Mouse (Mus musculus): ENCODE measurements around the gene Runx1. TPM values are rescaled to one million over a fixed set of nuclear protein-coding genes. Genes with fewer than 3 reads are reported as not detected.
A peak's percentile ranks its signal among the peaks of the same experiment; 100 is the strongest.

Runx1 gene
- polyA plus RNA-seq, 1 experiment from 2014 or later: 2.7 TPM

DNA sequence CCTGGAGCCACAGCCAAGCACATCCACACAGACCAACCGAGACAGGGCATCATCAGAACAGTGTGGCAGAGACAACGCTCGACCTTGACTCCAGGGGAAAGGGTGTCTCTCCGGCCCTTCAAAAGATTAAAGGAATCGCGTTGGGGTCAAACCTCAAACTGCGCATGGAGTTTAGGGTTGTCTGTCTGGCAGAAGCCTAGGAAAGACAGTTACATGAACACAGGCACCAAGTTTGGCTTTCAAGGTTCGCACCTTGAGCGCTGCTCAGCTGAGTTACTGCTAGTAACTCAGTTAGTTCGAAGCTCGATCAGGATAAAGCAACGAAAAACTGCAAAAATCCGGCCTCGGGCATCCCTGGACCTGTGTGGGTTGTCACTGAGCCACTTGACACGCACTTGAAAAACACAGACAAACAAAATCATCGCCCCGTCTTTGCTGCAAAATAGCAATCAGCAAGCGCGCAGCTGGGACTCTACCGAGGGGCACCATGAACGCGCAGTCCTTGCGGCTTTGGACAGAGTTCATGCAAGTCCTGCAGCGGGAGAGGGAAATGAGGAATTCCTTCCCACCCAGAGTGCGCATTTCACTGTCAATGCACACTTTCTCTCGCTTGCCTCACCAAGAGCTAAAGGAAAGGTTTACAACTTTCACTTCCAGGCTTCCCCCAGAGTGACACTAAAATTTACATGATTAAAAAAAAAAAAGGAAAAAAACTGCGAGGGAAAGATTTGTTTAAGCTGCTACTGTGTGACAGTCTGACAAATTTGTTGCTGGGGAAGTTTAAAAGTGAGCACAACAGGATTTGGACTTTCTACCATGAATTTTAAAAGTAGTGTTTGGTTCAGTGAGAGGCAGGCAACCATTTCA is 126.2 kb downstream of the Runx1 start:
- Histone ChIP-seq H3K27ac (no peak overlapping the region), H3K27me3 (peaks cover 82% of the 10 kb centered on the region), H3K36me3 (replicated peaks) (no peaks in the 10 kb centered on the region), H3K9me3 (no peaks in the 10 kb centered on the region), H3K4me2 (peak overlapping the region; percentile 8; the same call in 1 of the 2 replicates), H3K4me1 (peaks cover 42% of the 10 kb centered on the region), H3K4me3 (replicated peaks) (no peak overlapping the region), H3K9ac (no peak overlapping the region)
- WGBS: 3% methylated on average over 27 of the region's 27 CpGs
- ATAC-seq (ENCODE audit: low FRiP score): no peak

DNA sequence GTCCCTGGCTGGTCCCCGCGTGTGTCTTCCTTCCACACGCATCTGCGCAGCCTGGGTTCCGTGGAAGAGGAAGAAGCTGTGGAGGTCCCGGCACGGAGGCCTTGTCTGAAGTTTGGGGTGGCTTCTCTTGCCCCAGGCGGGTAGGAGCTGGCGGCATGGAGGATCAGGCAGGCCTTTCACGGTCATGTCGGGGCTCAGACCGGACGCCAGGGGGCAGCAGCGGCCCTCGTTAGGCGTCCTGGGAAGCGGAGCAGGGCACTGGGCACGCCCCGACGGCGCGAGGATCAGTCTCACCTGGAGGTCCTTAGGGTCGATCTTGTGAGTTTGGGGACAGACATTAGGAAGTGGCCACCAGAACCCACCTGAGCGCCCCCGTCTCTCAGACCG is 127.3 kb downstream of the Runx1 start:
- Histone ChIP-seq H3K9me3 (no peaks in the 10 kb centered on the region), H3K27ac (no peak overlapping the region), H3K27me3 (peaks cover 86% of the 10 kb centered on the region), H3K4me2 (peak overlapping the region; percentile 98), H3K9ac (peak overlapping the region; percentile 33; the same call in 1 of the 2 replicates), H3K4me1 (peaks cover 42% of the 10 kb centered on the region), H3K4me3 (replicated peaks) (peak overlapping the region; percentile 47), H3K36me3 (replicated peaks) (no peaks in the 10 kb centered on the region)
- ATAC-seq (ENCODE audit: low FRiP score): peak; percentile 78
- WGBS: under 1% methylated on average over 26 of the region's 26 CpGs

DNA sequence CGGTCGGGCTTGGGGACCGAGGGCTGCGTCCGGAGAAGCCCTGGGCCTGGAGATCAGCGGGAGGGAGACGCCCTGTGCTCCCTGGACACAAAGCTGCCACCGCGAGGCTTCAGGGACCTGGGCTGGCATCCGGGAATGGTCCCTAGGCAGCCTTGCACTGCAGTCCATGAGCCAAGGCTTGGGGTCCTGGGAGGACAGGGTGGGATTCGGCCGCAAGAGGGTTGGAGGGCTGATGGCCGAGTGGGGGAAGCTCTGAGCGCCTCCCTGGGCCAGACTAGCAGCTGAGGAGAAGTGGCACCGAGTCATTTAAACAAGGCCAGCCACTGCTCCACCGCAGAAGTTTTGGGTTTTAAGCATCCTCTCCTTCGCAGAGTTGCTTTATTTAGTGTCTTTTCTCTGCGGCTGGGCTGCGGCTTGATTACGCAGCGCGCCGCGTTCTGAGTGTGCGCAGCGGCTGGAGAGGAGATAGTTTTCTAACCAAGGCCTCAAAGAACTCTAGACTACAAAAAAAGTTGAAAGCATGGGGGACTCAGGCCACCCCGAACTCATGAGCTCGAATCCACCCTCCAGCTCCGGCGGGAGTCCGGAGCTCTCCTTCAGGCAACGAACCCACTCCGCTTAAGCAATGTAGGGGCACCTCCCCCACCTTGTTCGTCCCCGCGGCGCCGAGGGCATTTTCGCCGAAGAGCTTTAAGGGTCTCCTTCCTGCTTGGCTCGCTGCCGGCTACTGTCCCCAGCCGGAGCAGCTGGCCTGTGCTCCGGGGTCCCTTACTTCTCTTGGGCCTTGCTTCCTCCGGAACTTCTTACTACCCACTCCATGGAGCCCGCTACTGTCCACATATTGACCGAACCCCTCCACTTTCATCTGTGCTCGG is 128.0 kb downstream of the Runx1 start:
- Histone ChIP-seq H3K9ac (peak overlapping the region; percentile 33), H3K4me1 (peaks cover 42% of the 10 kb centered on the region), H3K27ac (0 out of 2 replicates have a peak overlapping the region, but pooled peaks have one; percentile 5), H3K9me3 (no peaks in the 10 kb centered on the region), H3K27me3 (peaks cover 86% of the 10 kb centered on the region), H3K4me2 (peak overlapping the region; percentile 98), H3K4me3 (replicated peaks) (peak overlapping the region; percentile 47), H3K36me3 (replicated peaks) (no peaks in the 10 kb centered on the region)
- WGBS: under 1% methylated on average over 48 of the region's 48 CpGs
- ATAC-seq (ENCODE audit: low FRiP score): peak; percentile 44

DNA sequence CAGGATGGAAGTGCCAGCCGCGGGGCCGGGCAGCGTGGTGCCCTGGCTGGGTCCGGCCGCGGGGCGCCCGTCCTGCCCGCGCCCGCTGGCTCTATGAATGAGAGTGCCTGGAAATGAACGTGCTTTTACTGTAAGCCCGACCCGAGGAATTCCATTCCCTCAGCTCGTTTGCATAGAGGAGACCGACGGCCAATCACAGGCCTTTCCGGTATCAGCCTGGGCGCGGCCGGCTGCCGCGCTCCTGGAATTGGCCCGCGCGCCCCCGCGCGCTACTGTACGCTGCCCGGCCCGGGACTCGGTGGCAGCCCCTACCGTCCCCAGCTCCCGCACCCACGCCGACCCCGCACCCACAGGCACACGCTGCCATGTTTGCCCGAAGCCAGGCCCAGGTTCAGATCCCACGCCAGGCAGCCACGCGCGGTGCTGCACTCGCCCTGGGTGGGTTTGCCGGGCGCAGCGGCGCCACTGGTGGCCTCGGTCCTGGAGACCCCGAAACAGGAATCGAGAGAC is 128.7 kb downstream of the Runx1 start:
- WGBS: under 1% methylated on average over 53 of the region's 53 CpGs
- H3K4me3 ChIP-seq (replicated peaks): peak overlapping the region; percentile 47
- H3K36me3 ChIP-seq (replicated peaks): no peaks in the 10 kb centered on the region
- H3K9ac ChIP-seq: peak overlapping the region; percentile 33
- ATAC-seq (ENCODE audit: low FRiP score): peak; percentile 91
- H3K4me2 ChIP-seq: peak overlapping the region; percentile 98
- peaks cover 91% of the 10 kb centered on the region for H3K27me3 ChIP-seq
- H3K9me3 ChIP-seq: no peaks in the 10 kb centered on the region
- 0 out of 2 replicates have a peak overlapping the region, but pooled peaks have one; percentile 5 for H3K27ac ChIP-seq
- peaks cover 42% of the 10 kb centered on the region for H3K4me1 ChIP-seq

DNA sequence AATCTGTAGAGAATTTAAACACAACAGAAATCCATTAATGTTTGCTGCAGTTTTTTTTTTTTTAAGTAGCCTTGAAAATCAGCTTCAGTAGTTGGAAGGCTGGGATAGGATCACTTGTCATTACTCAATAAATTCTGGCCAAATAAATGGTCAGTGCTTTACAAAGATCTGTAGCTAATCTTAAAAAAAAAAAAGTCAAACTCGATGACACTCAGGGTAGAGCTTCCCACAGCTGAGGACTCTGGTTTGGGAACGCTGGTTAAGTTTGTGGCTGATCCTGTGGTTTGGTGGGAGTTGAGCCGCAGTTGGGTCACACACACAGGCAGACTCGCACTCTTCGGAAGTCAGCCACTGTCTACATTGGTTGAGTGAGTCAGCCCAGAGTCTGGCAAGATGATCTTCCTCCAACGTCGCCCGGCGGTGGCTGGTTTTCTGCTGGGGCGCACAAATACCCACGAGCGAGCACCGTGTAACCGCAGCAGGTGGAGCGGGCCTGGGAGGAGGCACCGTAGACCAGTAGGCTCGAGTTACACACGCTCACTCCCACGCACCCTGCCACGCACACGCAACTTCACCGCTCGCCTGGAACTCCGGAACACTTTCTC is 129.4 kb downstream of the Runx1 start:
- H3K4me3 ChIP-seq (replicated peaks): peak overlapping the region; percentile 47
- no peaks in the 10 kb centered on the region for H3K9me3 ChIP-seq
- peaks cover 90% of the 10 kb centered on the region for H3K27me3 ChIP-seq
- H3K27ac ChIP-seq: no peak overlapping the region
- peak overlapping the region; percentile 98 for H3K4me2 ChIP-seq
- ATAC-seq (ENCODE audit: low FRiP score): no peak
- no peaks in the 10 kb centered on the region for H3K36me3 ChIP-seq (replicated peaks)
- H3K4me1 ChIP-seq: peaks cover 42% of the 10 kb centered on the region
- no peak overlapping the region for H3K9ac ChIP-seq
- under 1% methylated on average over 24 of the region's 24 CpGs for WGBS

DNA sequence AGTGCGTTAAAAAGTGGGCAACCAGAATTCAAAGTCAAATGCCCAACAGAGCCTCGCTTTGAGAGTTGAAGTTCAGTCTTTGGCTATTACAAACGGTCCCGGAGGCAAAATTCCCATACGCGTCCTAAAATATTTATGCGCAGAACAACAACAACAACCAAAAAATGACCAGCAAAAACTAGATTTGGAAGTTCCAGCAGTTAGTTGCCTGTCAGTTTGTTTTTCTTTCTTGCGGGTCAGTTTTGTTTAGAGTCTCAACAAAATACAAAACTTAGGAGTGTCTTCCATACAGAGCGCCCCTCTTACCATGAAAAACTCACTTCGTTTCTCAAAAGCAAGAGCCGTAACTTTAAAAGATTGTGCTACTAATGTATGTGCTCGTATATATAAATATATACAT is 130.0 kb downstream of the Runx1 start:
- Histone ChIP-seq H3K4me3 (replicated peaks) (peak overlapping the region; percentile 31), H3K27ac (no peak overlapping the region), H3K36me3 (replicated peaks) (no peaks in the 10 kb centered on the region), H3K9me3 (no peaks in the 10 kb centered on the region), H3K4me2 (peak overlapping the region; percentile 40; the same call in 1 of the 2 replicates), H3K9ac (no peak overlapping the region), H3K4me1 (peaks cover 42% of the 10 kb centered on the region), H3K27me3 (peaks cover 92% of the 10 kb centered on the region)
- ATAC-seq (ENCODE audit: low FRiP score): no peak
- WGBS: 8% methylated on average over 12 of the region's 12 CpGs

DNA sequence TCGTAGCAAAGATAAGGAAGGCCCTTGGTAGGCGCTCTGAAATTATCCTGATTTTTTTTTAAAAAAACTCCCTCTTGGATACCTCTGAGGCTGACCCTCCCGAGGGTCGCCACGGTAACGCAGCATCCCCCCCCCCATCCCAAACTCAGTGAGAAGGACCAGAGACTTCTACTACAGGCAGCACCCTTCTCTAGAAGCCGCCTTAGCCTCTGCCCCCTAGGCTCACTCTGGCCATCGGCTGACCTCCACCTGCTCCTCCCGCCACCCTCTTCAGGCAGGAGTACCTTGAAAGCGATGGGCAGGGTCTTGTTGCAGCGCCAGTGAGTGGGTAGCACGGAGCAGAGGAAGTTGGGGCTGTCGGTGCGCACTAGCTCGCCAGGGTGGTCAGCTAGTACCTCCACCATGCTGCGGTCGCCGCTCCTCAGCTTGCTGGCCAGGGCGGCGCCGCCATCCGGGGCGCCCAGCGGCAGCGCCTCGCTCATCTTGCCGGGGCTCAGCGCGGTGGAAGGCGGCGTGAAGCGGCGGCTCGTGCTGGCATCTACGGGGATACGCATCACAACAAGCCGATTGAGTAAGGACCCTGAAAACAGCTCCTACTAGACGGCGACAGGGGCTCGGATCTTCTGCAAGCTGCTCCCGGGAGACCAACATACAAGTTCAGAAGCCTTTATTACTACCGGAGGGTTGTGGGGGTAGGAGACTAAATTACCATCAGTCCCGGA is 130.6 kb downstream of the Runx1 start:
- WGBS: under 1% methylated on average over 43 of the region's 43 CpGs
- Histone ChIP-seq H3K27me3 (peaks cover 92% of the 10 kb centered on the region), H3K36me3 (replicated peaks) (no peaks in the 10 kb centered on the region), H3K4me2 (peak overlapping the region; percentile 40), H3K9me3 (no peaks in the 10 kb centered on the region), H3K27ac (no peak overlapping the region), H3K9ac (peak overlapping the region; percentile 21; the same call in 1 of the 2 replicates), H3K4me1 (peaks cover 42% of the 10 kb centered on the region), H3K4me3 (replicated peaks) (peak overlapping the region; percentile 31)
- ATAC-seq (ENCODE audit: low FRiP score): no peak

DNA sequence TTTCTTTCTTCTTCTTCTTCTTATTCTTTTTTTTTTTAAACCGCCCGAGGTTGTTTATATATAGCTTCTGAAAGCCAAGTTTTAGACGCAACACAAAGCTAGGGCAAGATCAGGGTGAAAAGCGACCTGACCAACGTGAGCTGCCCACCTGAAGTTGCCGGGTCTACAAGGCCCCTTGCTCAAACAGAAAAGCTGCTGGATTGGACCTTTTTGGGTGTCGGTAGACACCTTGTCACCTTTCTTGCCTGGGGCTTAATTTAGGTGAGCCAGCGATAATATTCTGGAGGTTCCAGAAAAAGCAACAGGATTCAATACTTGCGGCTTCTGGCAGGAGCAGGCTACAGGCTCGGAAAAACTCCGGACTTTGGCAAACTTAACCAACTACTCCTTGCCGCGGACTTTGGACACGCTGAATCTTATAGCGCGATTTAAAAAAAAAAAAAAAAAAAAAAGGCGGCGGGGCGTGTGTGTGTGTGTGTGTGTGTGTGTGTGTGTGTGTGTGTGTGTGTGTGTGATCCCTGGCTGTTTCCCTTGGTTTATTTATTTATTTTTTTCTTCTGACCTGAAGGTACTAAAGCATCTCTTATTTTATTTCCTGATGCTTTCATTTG is 131.3 kb downstream of the Runx1 start:
- Histone ChIP-seq H3K27ac (no peak overlapping the region), H3K4me3 (replicated peaks) (peak overlapping the region; percentile 31), H3K4me2 (peak overlapping the region; percentile 40; the same call in 1 of the 2 replicates), H3K9ac (no peak overlapping the region), H3K4me1 (peaks cover 39% of the 10 kb centered on the region), H3K36me3 (replicated peaks) (no peaks in the 10 kb centered on the region), H3K27me3 (peaks cover 92% of the 10 kb centered on the region), H3K9me3 (no peaks in the 10 kb centered on the region)
- under 1% methylated on average over 17 of the region's 19 CpGs for WGBS
- ATAC-seq (ENCODE audit: low FRiP score): no peak

GRCm38 (mm10) chr16:92690759-92691158 is 135.2 kb downstream of the Runx1 start:
- H3K9ac ChIP-seq: no peak overlapping the region

DNA sequence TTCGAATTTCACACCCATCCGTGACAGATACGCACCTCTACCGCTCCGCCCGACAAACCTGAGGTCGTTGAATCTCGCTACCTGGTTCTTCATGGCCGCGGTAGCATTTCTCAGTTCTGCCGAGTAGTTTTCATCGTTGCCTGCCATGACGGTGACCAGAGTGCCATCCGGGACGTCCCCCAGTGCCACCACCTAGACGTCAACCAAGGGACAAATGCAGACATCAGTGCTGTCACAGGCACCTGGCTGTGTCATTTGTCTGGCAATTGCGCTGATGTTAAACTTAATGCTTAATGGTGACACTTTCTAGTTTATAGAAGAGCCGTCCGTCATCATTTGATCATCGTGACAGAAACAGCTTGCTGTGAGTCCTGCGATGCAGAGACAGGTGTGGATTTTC is 137.0 kb downstream of the Runx1 start:
- 92% methylated on average over 21 of the region's 21 CpGs for WGBS
- Histone ChIP-seq H3K36me3 (replicated peaks) (no peaks in the 10 kb centered on the region), H3K9ac (no peak overlapping the region), H3K4me3 (replicated peaks) (no peak overlapping the region), H3K27me3 (peaks cover 46% of the 10 kb centered on the region), H3K4me1 (no peaks in the 10 kb centered on the region), H3K27ac (no peak overlapping the region), H3K4me2 (no peak overlapping the region), H3K9me3 (no peaks in the 10 kb centered on the region)
- ATAC-seq (ENCODE audit: low FRiP score): no peak

More at GRCm38 (mm10) chr16:92690759-92691158, 135.2 kb downstream of the Runx1 start:
- Histone ChIP-seq H3K36me3 (replicated peaks) (no peaks in the 10 kb centered on the region), H3K4me1 (peaks cover 8% of the 10 kb centered on the region), H3K4me3 (replicated peaks) (no peak overlapping the region), H3K4me2 (no peak overlapping the region), H3K27me3 (peaks cover 64% of the 10 kb centered on the region), H3K9me3 (no peaks in the 10 kb centered on the region), H3K27ac (no peak overlapping the region)
- ATAC-seq (ENCODE audit: low FRiP score): no peak
- 82% methylated on average over 7 of the region's 7 CpGs for WGBS

- no peak overlapping the region for H3K27ac ChIP-seq
- H3K27me3 ChIP-seq: peaks cover 36% of the 10 kb centered on the region
- no peak overlapping the region for H3K9ac ChIP-seq
- H3K4me3 ChIP-seq (replicated peaks): no peak overlapping the region
- H3K36me3 ChIP-seq (replicated peaks): no peaks in the 10 kb centered on the region
- no peaks in the 10 kb centered on the region for H3K9me3 ChIP-seq
- H3K4me2 ChIP-seq: no peak overlapping the region
- WGBS: 90% methylated on average over 10 of the region's 10 CpGs
- H3K4me1 ChIP-seq: no peaks in the 10 kb centered on the region; the same call in 1 of the 2 replicates
- no peak for ATAC-seq (ENCODE audit: low FRiP score)
Measured at GRCm38 (mm10) chr16:92686978-92687377, 139.0 kb downstream of the Runx1 start.

All from forebrain, embryonic 12.5 days (tissue).